Mouse (Mus musculus) spleen, adult 2 months (tissue): ENCODE measurements around the gene C130026I21Rik. TPM values are rescaled to one million over a fixed set of nuclear protein-coding genes. Genes with fewer than 3 reads are reported as not detected.
A peak's percentile ranks its signal among the peaks of the same experiment; 100 is the strongest.
"Not testable (repeated sequence)": the region's sequence is repeated elsewhere in the genome, so short reads cannot be mapped to it uniquely, and the experiment has no call there.

Source experiments
- DNase-seq, 2 experiments: peaks; one replicate each; pipeline versions ENCODE4 v3.0.0 to v3.0.0-alpha.2; 2012 to 2021; ENCODE audit warnings: low spot score in 2 of 2, low read depth in 1 of 2
- H3K27ac ChIP-seq: fragments of 200-500 bp; 2 replicates; pipeline ENCODE4 v1.5.1; 2012; ENCODE audit warnings: low read length, inconsistent platforms; ENCODE audit not compliant: insufficient read depth
- H3K27me3 ChIP-seq: fragments of 200-500 bp; 2 replicates; pipeline ENCODE4 v1.6.1; 2012; ENCODE audit warnings: mild to moderate bottlenecking, moderate library complexity, low read length, inconsistent platforms; ENCODE audit not compliant: control insufficient read depth, insufficient read depth
- H3K36me3 ChIP-seq: fragments of 200-500 bp; 2 replicates; pipeline ENCODE4 v1.6.1; 2012; ENCODE audit warnings: mild to moderate bottlenecking, low read length, inconsistent platforms; ENCODE audit not compliant: control insufficient read depth, insufficient read depth
- H3K4me1 ChIP-seq: fragments of 200-500 bp; 2 replicates; pipeline ENCODE4 v1.6.1; 2011; ENCODE audit warnings: inconsistent platforms; ENCODE audit not compliant: control insufficient read depth, insufficient read depth, insufficient read length
- H3K4me3 ChIP-seq: fragments of 200-500 bp; 2 replicates; pipeline ENCODE4 v1.5.1; 2011; ENCODE audit warnings: mild to moderate bottlenecking, inconsistent platforms; ENCODE audit not compliant: insufficient read depth, insufficient read length; ENCODE audit errors: extremely low read depth
- WGBS: fragments of 180-500 bp; shearing (Covaris S2); methylation state at CpG from one replicate; pipeline ENCODE4 v1.1.7; 2018; 5-methylcytosine and 5-hydroxymethylcytosine counted together
- polyA plus RNA-seq: library from polyadenylated mRNA; depleted of rRNA; stranded (reverse); fragments of >200 nt; gene quantifications from 2 replicates; pipeline ENCODE4 v1.2.3, GENCODE M21; 2012

Gene C130026I21Rik
- polyA plus RNA-seq, 1 experiment, result 3.5 TPM

- not testable (repeated sequence) for H3K27ac ChIP-seq, DNase-seq, H3K27me3 ChIP-seq, H3K36me3 ChIP-seq, H3K4me3 ChIP-seq, H3K4me1 ChIP-seq
- 84% methylated on average over 4 of the region's 4 CpGs for whole genome bisulfite sequencing
Measured at GRCm38 (mm10) chr1:85121841-85122240, 148.5 kb downstream of the C130026I21Rik start.

GRCm38 (mm10) chr1:85118341-85118740 is 152.0 kb downstream of the C130026I21Rik start:
- 90% methylated on average over 6 of the region's 6 CpGs for WGBS

GRCm38 (mm10) chr1:85117537-85117936 is 152.8 kb downstream of the C130026I21Rik start:
- H3K36me3 ChIP-seq, DNase-seq, H3K4me3 ChIP-seq, H3K27ac ChIP-seq, H3K4me1 ChIP-seq, H3K27me3 ChIP-seq: not testable (repeated sequence)
- whole genome bisulfite sequencing, result 75% methylated on average over 5 of the region's 6 CpGs

More at GRCm38 (mm10) chr1:85118341-85118740, 152.0 kb downstream of the C130026I21Rik start:
- H3K4me3 ChIP-seq, H3K27me3 ChIP-seq, H3K36me3 ChIP-seq, H3K4me1 ChIP-seq, DNase-seq, H3K27ac ChIP-seq: not testable (repeated sequence)

- not testable (repeated sequence) for H3K27me3 ChIP-seq
Measured at GRCm38 (mm10) chr1:85114666-85115402, 155.5 kb downstream of the C130026I21Rik start.

GRCm38 (mm10) chr1:85114078-85114477 is 156.3 kb downstream of the C130026I21Rik start:
- 81% methylated on average over 3 of the region's 3 CpGs for WGBS
- H3K4me3 ChIP-seq, DNase-seq, H3K36me3 ChIP-seq, H3K27me3 ChIP-seq, H3K4me1 ChIP-seq: not testable (repeated sequence)
- H3K27ac ChIP-seq, result peak overlapping the region; percentile 31

More at GRCm38 (mm10) chr1:85114666-85115402, 155.5 kb downstream of the C130026I21Rik start:
- H3K27ac ChIP-seq, H3K4me1 ChIP-seq, DNase-seq, H3K36me3 ChIP-seq, H3K4me3 ChIP-seq: not testable (repeated sequence)
- 54% methylated on average over 6 of the region's 6 CpGs for WGBS

GRCm38 (mm10) chr1:85112889-85113288 is 157.5 kb downstream of the C130026I21Rik start:
- DNase-seq, H3K27me3 ChIP-seq, H3K4me1 ChIP-seq, H3K36me3 ChIP-seq, H3K4me3 ChIP-seq, H3K27ac ChIP-seq: not testable (repeated sequence)
- WGBS, result 75% methylated on average over 2 of the region's 5 CpGs

GRCm38 (mm10) chr1:85112266-85112665 is 158.1 kb downstream of the C130026I21Rik start:
- not testable (repeated sequence) for H3K27me3 ChIP-seq, H3K4me3 ChIP-seq, H3K36me3 ChIP-seq, H3K4me1 ChIP-seq, DNase-seq, H3K27ac ChIP-seq
- WGBS, result 85% methylated on average over 7 of the region's 7 CpGs

GRCm38 (mm10) chr1:85111572-85111971 is 158.8 kb downstream of the C130026I21Rik start:
- 49% methylated on average over 10 of the region's 10 CpGs for WGBS
- not testable (repeated sequence) for H3K36me3 ChIP-seq, H3K27me3 ChIP-seq, H3K27ac ChIP-seq, H3K4me3 ChIP-seq, H3K4me1 ChIP-seq
- peak; percentile 40 to 71 for DNase-seq

GRCm38 (mm10) chr1:85110876-85111275 is 159.5 kb downstream of the C130026I21Rik start:
- not testable (repeated sequence) for H3K27ac ChIP-seq, H3K27me3 ChIP-seq, DNase-seq, H3K36me3 ChIP-seq, H3K4me1 ChIP-seq, H3K4me3 ChIP-seq
- WGBS, result 80% methylated on average over 3 of the region's 3 CpGs

- H3K36me3 ChIP-seq, H3K27me3 ChIP-seq, H3K27ac ChIP-seq, DNase-seq, H3K4me1 ChIP-seq, H3K4me3 ChIP-seq: not testable (repeated sequence)
- 60% methylated on average over 1 of the region's 7 CpGs for WGBS
Measured at GRCm38 (mm10) chr1:85109753-85110152, 160.6 kb downstream of the C130026I21Rik start, which contains the start of gene A530032D15Rik. A530032D15Rik (minus strand) TSS chr1:85109853.

- H3K27ac ChIP-seq, result peak overlapping the region; percentile 65
- not testable (repeated sequence) for H3K4me3 ChIP-seq, DNase-seq, H3K36me3 ChIP-seq, H3K4me1 ChIP-seq, H3K27me3 ChIP-seq
- WGBS, result 60% methylated on average over 5 of the region's 6 CpGs
Measured at GRCm38 (mm10) chr1:85106013-85106412, 164.4 kb downstream of the C130026I21Rik start.
